Mouse (Mus musculus) midbrain, postnatal 0 days (tissue): ENCODE data around the gene Zfp982. TPM values are rescaled to one million over a fixed set of nuclear protein-coding genes. Genes with fewer than 3 reads are reported as not detected.
"Not testable (repeated sequence)": the region's sequence is repeated elsewhere in the genome, so short reads cannot be mapped to it uniquely, and the experiment has no call there.

Experiments used
- ATAC-seq: fragments of 200-750 bp; cut with Nextera tagmentation; 2 replicates; pipeline ENCODE4 v1.8.0; 2017; ENCODE audit warnings: moderate number of reproducible peaks, mild to moderate bottlenecking, moderate TSS enrichment, moderate library complexity; ENCODE audit not compliant: low FRiP score
- DNase-seq: peaks from one replicate; pipeline ENCODE4 v3.0.0-alpha.2; 2015; ENCODE audit warnings: low spot score
- H3K27ac ChIP-seq: fragments of 300-500 bp; sonication (generic); 2 replicates; pipeline ENCODE4 v1.5.1; 2014; ENCODE audit warnings: low read depth, mild to moderate bottlenecking, low read length, mixed read lengths
- H3K27me3 ChIP-seq: fragments of 300-500 bp; sonication (generic); 2 replicates; pipeline ENCODE4 v1.6.1; 2014; ENCODE audit warnings: low read length, control low read depth, mixed read lengths; ENCODE audit not compliant: insufficient read depth
- H3K36me3 ChIP-seq: fragments of 300-500 bp; sonication (generic); 2 replicates; pipeline ENCODE4 v1.6.1; 2014; ENCODE audit warnings: low read length, control low read depth, mixed read lengths; ENCODE audit not compliant: insufficient read depth
- H3K4me1 ChIP-seq: fragments of 300-500 bp; sonication (generic); 2 replicates; pipeline ENCODE4 v1.6.1; 2014; ENCODE audit warnings: mild to moderate bottlenecking, control low read depth, antibody characterized with exemption, low read length, mixed read lengths; ENCODE audit not compliant: insufficient read depth
- H3K4me2 ChIP-seq: fragments of 300-500 bp; sonication (generic); 2 replicates; pipeline ENCODE4 v1.6.1; 2014; ENCODE audit warnings: low read depth, mild to moderate bottlenecking, low read length, mixed read lengths; ENCODE audit not compliant: poor library complexity, severe bottlenecking
- H3K4me3 ChIP-seq: fragments of 300-500 bp; sonication (generic); 2 replicates; pipeline ENCODE4 v1.5.1; 2014; ENCODE audit warnings: low read depth, mild to moderate bottlenecking, low read length, moderate library complexity
- H3K9ac ChIP-seq: fragments of 300-500 bp; sonication (generic); replicated peaks from 2 replicates; pipeline ENCODE4 v1.6.1; 2014; ENCODE audit warnings: mild to moderate bottlenecking, low read length, moderate library complexity, mixed read lengths; ENCODE audit not compliant: poor library complexity, severe bottlenecking
- H3K9me3 ChIP-seq: fragments of 300-500 bp; sonication (generic); 2 replicates; pipeline ENCODE4 v1.6.1; 2016; ENCODE audit warnings: low read length, control low read depth
- CTCF ChIP-seq: IDR thresholded peaks from 2 replicates; pipeline ENCODE4 v1.5.1; 2016; ENCODE audit warnings: antibody characterized with exemption, mild to moderate bottlenecking
- WGBS: fragments of 180-500 bp; shearing (Covaris S2); extraction: QIAGEN DNeasy Blood & Tissue Kit; methylation state at CpG from one replicate; pipeline ENCODE4 v1.1.7; 2014; 5-methylcytosine and 5-hydroxymethylcytosine counted together
- polyA plus RNA-seq: library from polyadenylated mRNA; unstranded; fragments of >200 nt; fragmentation: Nextera tagmentation; extraction: Ambion mirVana; gene quantifications from 2 replicates; pipeline ENCODE4 v1.2.1, GENCODE M21; 2015
- total RNA-seq: library from RNA; depleted of rRNA; stranded (reverse); fragments of >200 nt; gene quantifications from 2 replicates; pipeline ENCODE4 v1.2.3, GENCODE M21; 2014; rRNA removed

Zfp982 gene
- 3.3 and 8.1 TPM in 2 replicates for total RNA-seq
- polyA plus RNA-seq: 3.7 and 4.1 TPM in 2 replicates

DNA sequence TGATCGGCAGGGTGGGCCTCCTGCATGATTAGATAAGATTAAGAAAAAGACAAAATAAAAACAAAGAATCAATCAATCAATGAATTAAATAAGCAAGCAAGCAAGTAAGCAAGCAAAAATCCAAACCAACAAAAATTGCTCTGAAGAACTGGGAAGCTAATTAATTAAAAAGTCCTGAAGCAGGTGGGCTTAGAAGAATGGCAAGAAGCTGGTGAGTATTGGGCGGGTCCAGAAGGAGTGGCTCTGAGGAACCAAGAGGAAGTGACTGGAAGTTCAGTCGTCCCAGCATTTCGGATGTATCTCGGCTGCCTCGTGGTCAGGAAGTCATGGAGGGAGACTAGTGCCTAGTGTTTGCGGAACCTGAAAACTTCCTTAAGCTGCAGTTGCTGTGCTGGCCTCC is at the start of gene Zfp982:
Gene Zfp982 (plus strand): TSS at position 301 of the 400 bp plus-strand sequence.
- not testable (repeated sequence) for H3K9ac ChIP-seq, H3K27ac ChIP-seq, H3K4me3 ChIP-seq, H3K36me3 ChIP-seq, H3K27me3 ChIP-seq, H3K4me2 ChIP-seq, H3K4me1 ChIP-seq, DNase-seq, ATAC-seq
- 88% methylated on average over 7 of the region's 7 CpGs for WGBS
- H3K9me3 ChIP-seq: peaks cover 47% of the 10 kb centered on the region

GRCm38 (mm10) chr4:147442649-147443553 is 49.3 kb upstream of the Zfp982 start:
- Histone ChIP-seq H3K4me2 (peak overlapping the region; percentile 91), H3K27ac (peak overlapping the region; percentile 68), H3K4me3 (peak overlapping the region; percentile 56), H3K9ac (peak overlapping the region; percentile 81)
- WGBS: 6% methylated on average over 52 of the region's 52 CpGs
- ATAC-seq: peak; percentile 93
- H3K9me3 ChIP-seq, H3K27me3 ChIP-seq, H3K36me3 ChIP-seq, DNase-seq, H3K4me1 ChIP-seq: not testable (repeated sequence)

DNA sequence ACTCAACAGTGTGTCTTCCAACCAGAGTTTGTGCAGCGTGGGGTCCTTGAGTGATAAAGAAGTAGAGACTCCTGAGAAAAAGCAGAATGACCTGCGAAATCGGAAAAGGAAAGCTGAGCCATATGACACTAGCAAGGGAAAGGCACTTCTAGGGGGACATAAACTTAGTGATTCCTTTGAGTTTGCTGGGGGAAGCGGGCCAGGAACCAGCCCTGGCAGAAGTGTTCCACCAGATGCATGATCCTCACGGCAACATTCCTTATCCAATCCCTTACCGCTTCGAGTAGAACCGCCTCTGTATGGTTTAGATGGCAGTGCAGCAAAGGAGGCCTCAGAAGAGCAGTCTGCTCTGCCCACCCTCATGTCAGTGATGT is 48.7 kb upstream of the Zfp982 start:
- H3K27ac ChIP-seq, H3K9me3 ChIP-seq, DNase-seq, ATAC-seq, H3K4me1 ChIP-seq, H3K36me3 ChIP-seq, H3K27me3 ChIP-seq: not testable (repeated sequence)
- Histone ChIP-seq H3K4me3 (peak overlapping the region; percentile 56), H3K9ac (peak overlapping the region; percentile 81), H3K4me2 (peak overlapping the region; percentile 91; the same call in 1 of the 2 replicates)
- 38% methylated on average over 8 of the region's 8 CpGs for WGBS

DNA sequence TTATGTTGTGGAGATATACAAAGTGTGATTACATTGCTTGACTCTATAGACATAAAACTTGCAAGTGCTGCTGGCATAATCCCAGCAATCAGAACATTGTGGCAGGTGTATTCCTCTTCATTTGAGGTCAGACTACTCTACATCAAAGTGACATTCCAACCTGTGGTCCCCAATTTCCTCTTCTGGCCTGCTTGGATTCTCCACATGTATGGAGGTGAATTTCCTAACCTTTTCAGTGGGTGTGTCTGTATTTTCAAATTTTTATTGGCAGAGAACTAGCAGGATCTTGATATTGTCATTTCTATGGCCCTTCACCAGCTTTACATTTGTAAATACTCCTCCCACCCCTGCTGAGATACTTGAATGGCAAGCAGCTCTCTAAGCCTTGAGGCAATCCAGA is 46.8 kb upstream of the Zfp982 start:
- H3K36me3 ChIP-seq, H3K9ac ChIP-seq, H3K27ac ChIP-seq, H3K27me3 ChIP-seq, H3K4me3 ChIP-seq, H3K4me1 ChIP-seq, H3K4me2 ChIP-seq, DNase-seq, ATAC-seq: not testable (repeated sequence)
- peaks cover 11% of the 10 kb centered on the region for H3K9me3 ChIP-seq

- peaks cover 15% of the 10 kb centered on the region for H3K9me3 ChIP-seq
- ATAC-seq: no peak
- no peak overlapping the region for H3K4me3 ChIP-seq
- TF ChIP-seq CTCF: no peak
- no peaks in the 10 kb centered on the region for H3K36me3 ChIP-seq
- H3K9ac ChIP-seq: no peak overlapping the region
- H3K27ac ChIP-seq: no peak overlapping the region
- 71% methylated on average over 2 of the region's 2 CpGs for WGBS
- no peak for DNase-seq
- H3K4me2 ChIP-seq: no peak overlapping the region
- H3K27me3 ChIP-seq: no peaks in the 10 kb centered on the region
- H3K4me1 ChIP-seq: no peaks in the 10 kb centered on the region
Measured at GRCm38 (mm10) chr4:147448358-147448757, 43.9 kb upstream of the Zfp982 start.

DNA sequence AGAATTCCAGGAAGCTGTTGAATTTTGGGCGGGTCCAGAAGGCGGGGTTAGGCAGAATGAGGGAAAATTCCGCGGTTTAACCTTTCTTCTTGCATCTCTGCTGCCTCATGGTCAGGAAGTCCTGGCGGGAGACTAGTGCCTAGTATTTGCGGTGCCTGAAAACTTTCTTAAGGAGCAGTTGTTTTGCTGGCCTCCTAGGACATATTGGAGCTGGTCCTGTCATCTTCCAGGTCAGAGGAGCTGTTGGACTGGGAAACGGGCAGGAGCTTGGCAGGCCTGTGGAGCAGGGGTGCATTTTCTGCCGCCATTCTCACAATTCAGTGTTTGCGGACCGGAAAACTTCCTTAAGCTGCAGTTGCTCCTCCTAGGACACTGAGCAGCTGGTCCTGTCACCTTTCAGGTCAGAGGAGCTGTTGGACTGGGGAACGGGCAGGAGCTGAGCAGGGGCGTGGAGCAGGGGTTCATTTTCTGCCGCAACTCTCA is 43.1 kb upstream of the Zfp982 start:
- Histone ChIP-seq H3K4me1 (no peaks in the 10 kb centered on the region), H3K4me2 (no peak overlapping the region), H3K9me3 (peaks cover 15% of the 10 kb centered on the region), H3K9ac (no peak overlapping the region), H3K27ac (no peak overlapping the region), H3K36me3 (no peaks in the 10 kb centered on the region), H3K27me3 (no peaks in the 10 kb centered on the region), H3K4me3 (no peak overlapping the region)
- ATAC-seq: no peak
- no peak for TF ChIP-seq CTCF
- WGBS: 50% methylated on average over 13 of the region's 13 CpGs
- no peak for DNase-seq

GRCm38 (mm10) chr4:147449986-147450385 is 42.2 kb upstream of the Zfp982 start:
- not testable (repeated sequence) for H3K4me3 ChIP-seq, H3K9ac ChIP-seq, ATAC-seq, DNase-seq, H3K36me3 ChIP-seq, H3K4me1 ChIP-seq, H3K4me2 ChIP-seq, H3K27ac ChIP-seq, H3K27me3 ChIP-seq
- peaks cover 15% of the 10 kb centered on the region for H3K9me3 ChIP-seq
- 83% methylated on average over 2 of the region's 2 CpGs for WGBS

DNA sequence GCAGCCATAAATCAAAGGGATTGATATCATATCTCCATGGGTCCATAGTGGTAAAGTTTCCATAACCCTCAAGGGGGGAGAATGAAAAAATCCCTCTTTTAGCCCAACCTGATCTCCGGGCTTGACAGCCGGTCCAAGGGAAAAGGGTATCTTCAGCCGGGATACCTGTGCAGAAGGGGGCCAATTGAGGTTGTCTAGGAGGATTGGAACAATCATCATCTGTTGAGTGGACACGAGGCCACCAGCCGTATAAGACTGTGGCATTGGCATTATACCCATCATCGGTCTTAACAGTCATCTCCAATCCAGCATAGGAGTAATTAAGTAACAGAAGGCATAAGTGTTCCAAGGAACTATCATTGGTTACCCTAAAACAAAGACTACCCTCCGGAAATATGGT is 25.0 kb upstream of the Zfp982 start:
- WGBS: 94% methylated on average over 7 of the region's 7 CpGs
- H3K27ac ChIP-seq, H3K4me2 ChIP-seq, ATAC-seq, H3K36me3 ChIP-seq, H3K27me3 ChIP-seq, H3K4me3 ChIP-seq, DNase-seq, H3K4me1 ChIP-seq, H3K9ac ChIP-seq: not testable (repeated sequence)
- peaks cover 44% of the 10 kb centered on the region for H3K9me3 ChIP-seq
